Mouse (Mus musculus): ENCODE results near the gene Vstm2a. TPM values are rescaled to one million over a fixed set of nuclear protein-coding genes. Genes with fewer than 3 reads are reported as not detected.
A peak's percentile ranks its signal among the peaks of the same experiment; 100 is the strongest.

Gene Vstm2a
- polyA plus RNA-seq, 1 experiment from 2014 or later: 9.9 TPM

GRCm38 (mm10) chr11:16315097-16315496, 57.6 kb downstream of the Vstm2a start:
- H3K9me3 ChIP-seq: no peaks in the 10 kb centered on the region
- no peak overlapping the region for H3K4me2 ChIP-seq (replicated peaks)
- no peak overlapping the region for H3K9ac ChIP-seq (replicated peaks)
- H3K27me3 ChIP-seq: no peaks in the 10 kb centered on the region
- ATAC-seq (ENCODE audit: low FRiP score, low read depth): no peak
- H3K4me1 ChIP-seq: no peaks in the 10 kb centered on the region
- H3K27ac ChIP-seq (replicated peaks): no peak overlapping the region
- no peaks in the 10 kb centered on the region for H3K36me3 ChIP-seq
- H3K4me3 ChIP-seq: no peak overlapping the region
- 83% methylated on average over 2 of the region's 2 CpGs for WGBS

GRCm38 (mm10) chr11:16345179-16345578, 87.7 kb downstream of the Vstm2a start:
- Histone ChIP-seq H3K36me3 (no peaks in the 10 kb centered on the region), H3K4me2 (replicated peaks) (no peak overlapping the region), H3K9ac (replicated peaks) (no peak overlapping the region), H3K4me3 (no peak overlapping the region), H3K4me1 (no peaks in the 10 kb centered on the region), H3K27me3 (no peaks in the 10 kb centered on the region), H3K9me3 (no peaks in the 10 kb centered on the region), H3K27ac (replicated peaks) (no peak overlapping the region)
- 68% methylated on average over 3 of the region's 3 CpGs for WGBS
- no peak for ATAC-seq (ENCODE audit: low FRiP score, low read depth)

- Histone ChIP-seq H3K36me3 (no peaks in the 10 kb centered on the region), H3K27ac (replicated peaks) (no peak overlapping the region), H3K9ac (replicated peaks) (no peak overlapping the region), H3K9me3 (no peaks in the 10 kb centered on the region), H3K4me1 (no peaks in the 10 kb centered on the region), H3K4me3 (no peak overlapping the region), H3K4me2 (replicated peaks) (no peak overlapping the region), H3K27me3 (no peaks in the 10 kb centered on the region)
- no peak for ATAC-seq (ENCODE audit: low FRiP score, low read depth)
- 75% methylated on average over 3 of the region's 3 CpGs for WGBS
These were observed 88.2 kb downstream of the Vstm2a start for GRCm38 (mm10) chr11:16345676-16346075.

- H3K36me3 ChIP-seq: no peaks in the 10 kb centered on the region
- no peak overlapping the region for H3K4me2 ChIP-seq (replicated peaks)
- ATAC-seq (ENCODE audit: low FRiP score, low read depth): no peak
- no peaks in the 10 kb centered on the region for H3K27me3 ChIP-seq
- no peak overlapping the region for H3K9ac ChIP-seq (replicated peaks)
- H3K27ac ChIP-seq (replicated peaks): no peak overlapping the region
- no peaks in the 10 kb centered on the region for H3K9me3 ChIP-seq
- 91% methylated on average over 4 of the region's 4 CpGs for WGBS
- H3K4me3 ChIP-seq: no peak overlapping the region
- no peaks in the 10 kb centered on the region for H3K4me1 ChIP-seq
These were observed 94.4 kb downstream of the Vstm2a start for GRCm38 (mm10) chr11:16351915-16352314.

GRCm38 (mm10) chr11:16354356-16354755, 96.8 kb downstream of the Vstm2a start:
- H3K4me1 ChIP-seq: no peaks in the 10 kb centered on the region
- H3K4me2 ChIP-seq (replicated peaks): no peak overlapping the region
- no peak overlapping the region for H3K27ac ChIP-seq (replicated peaks)
- H3K27me3 ChIP-seq: no peaks in the 10 kb centered on the region
- H3K4me3 ChIP-seq: no peak overlapping the region
- no peaks in the 10 kb centered on the region for H3K9me3 ChIP-seq
- H3K9ac ChIP-seq (replicated peaks): no peak overlapping the region
- no peaks in the 10 kb centered on the region for H3K36me3 ChIP-seq
- no peak for ATAC-seq (ENCODE audit: low FRiP score, low read depth)

- Histone ChIP-seq H3K27ac (replicated peaks) (no peak overlapping the region), H3K9ac (replicated peaks) (no peak overlapping the region), H3K4me3 (no peak overlapping the region), H3K36me3 (no peaks in the 10 kb centered on the region), H3K27me3 (no peaks in the 10 kb centered on the region), H3K4me1 (no peaks in the 10 kb centered on the region), H3K4me2 (replicated peaks) (no peak overlapping the region), H3K9me3 (no peaks in the 10 kb centered on the region)
- WGBS: 74% methylated on average over 8 of the region's 8 CpGs
- no peak for ATAC-seq (ENCODE audit: low FRiP score, low read depth)
These were observed 109.5 kb downstream of the Vstm2a start for GRCm38 (mm10) chr11:16366852-16367587.

GRCm38 (mm10) chr11:16403627-16404026, 146.1 kb downstream of the Vstm2a start:
- H3K4me2 ChIP-seq (replicated peaks): no peak overlapping the region
- 57% methylated on average over 2 of the region's 2 CpGs for WGBS

GRCm38 (mm10) chr11:16411736-16412135, 154.2 kb downstream of the Vstm2a start:
- Histone ChIP-seq H3K4me2 (replicated peaks) (no peak overlapping the region), H3K27ac (replicated peaks) (no peak overlapping the region), H3K9me3 (no peaks in the 10 kb centered on the region), H3K9ac (replicated peaks) (no peak overlapping the region), H3K36me3 (no peaks in the 10 kb centered on the region), H3K27me3 (no peaks in the 10 kb centered on the region), H3K4me1 (no peaks in the 10 kb centered on the region), H3K4me3 (no peak overlapping the region)
- WGBS: 83% methylated on average over 1 of the region's 1 CpGs
- ATAC-seq (ENCODE audit: low FRiP score, low read depth): no peak

More at GRCm38 (mm10) chr11:16403627-16404026, 146.1 kb downstream of the Vstm2a start:
- no peaks in the 10 kb centered on the region for H3K9me3 ChIP-seq
- no peaks in the 10 kb centered on the region for H3K4me1 ChIP-seq
- ATAC-seq (ENCODE audit: low FRiP score, low read depth): no peak
- no peak overlapping the region for H3K9ac ChIP-seq (replicated peaks)
- no peak overlapping the region for H3K4me3 ChIP-seq
- no peak overlapping the region for H3K27ac ChIP-seq (replicated peaks)
- no peaks in the 10 kb centered on the region for H3K27me3 ChIP-seq
- no peaks in the 10 kb centered on the region for H3K36me3 ChIP-seq

- Histone ChIP-seq H3K4me3 (no peak overlapping the region), H3K27ac (replicated peaks) (no peak overlapping the region), H3K9ac (replicated peaks) (no peak overlapping the region), H3K36me3 (no peaks in the 10 kb centered on the region), H3K9me3 (no peaks in the 10 kb centered on the region), H3K4me2 (replicated peaks) (no peak overlapping the region), H3K4me1 (no peaks in the 10 kb centered on the region), H3K27me3 (no peaks in the 10 kb centered on the region)
- WGBS: 25% methylated on average over 4 of the region's 4 CpGs
- ATAC-seq (ENCODE audit: low FRiP score, low read depth): peak; percentile 92
These were observed 155.1 kb downstream of the Vstm2a start for GRCm38 (mm10) chr11:16412609-16413008.

GRCm38 (mm10) chr11:16413077-16413644, 155.6 kb downstream of the Vstm2a start:
- WGBS: 67% methylated on average over 1 of the region's 1 CpGs
- no peaks in the 10 kb centered on the region for H3K27me3 ChIP-seq

GRCm38 (mm10) chr11:16439548-16440251, 182.2 kb downstream of the Vstm2a start:
- H3K4me2 ChIP-seq (replicated peaks): no peak overlapping the region

More at GRCm38 (mm10) chr11:16413077-16413644, 155.6 kb downstream of the Vstm2a start:
- no peak overlapping the region for H3K4me3 ChIP-seq
- H3K27ac ChIP-seq (replicated peaks): no peak overlapping the region
- ATAC-seq (ENCODE audit: low FRiP score, low read depth): 0 out of 2 replicates have a peak, but pooled peaks have one; percentile 38
- no peak overlapping the region for H3K4me2 ChIP-seq (replicated peaks)
- no peaks in the 10 kb centered on the region for H3K9me3 ChIP-seq
- H3K36me3 ChIP-seq: no peaks in the 10 kb centered on the region
- H3K4me1 ChIP-seq: no peaks in the 10 kb centered on the region
- no peak overlapping the region for H3K9ac ChIP-seq (replicated peaks)

More at GRCm38 (mm10) chr11:16439548-16440251, 182.2 kb downstream of the Vstm2a start:
- Histone ChIP-seq H3K9me3 (no peaks in the 10 kb centered on the region), H3K4me1 (no peaks in the 10 kb centered on the region), H3K27ac (replicated peaks) (no peak overlapping the region), H3K9ac (replicated peaks) (no peak overlapping the region), H3K27me3 (no peaks in the 10 kb centered on the region), H3K36me3 (no peaks in the 10 kb centered on the region), H3K4me3 (no peak overlapping the region)
- 95% methylated on average over 7 of the region's 7 CpGs for whole genome bisulfite sequencing
- peak; percentile 54; the same call in 1 of the 2 replicates for ATAC-seq (ENCODE audit: low FRiP score, low read depth)

Data from midbrain, embryonic 12.5 days (tissue).